Mouse (Mus musculus) heart, adult 2 months (tissue): ENCODE data around the gene Rex1bd. TPM values are rescaled to one million over a fixed set of nuclear protein-coding genes. Genes with fewer than 3 reads are reported as not detected.

ENCODE experiments used
- DNase-seq, 2 experiments: peaks; one replicate each; pipeline ENCODE4 v3.0.0; 2021
- H3K27ac ChIP-seq: fragments of 200-600 bp; 2 replicates; pipeline ENCODE4 v1.8.1; 2022
- H3K27me3 ChIP-seq: fragments of 200-500 bp; 2 replicates; pipeline ENCODE4 v1.6.1; 2012; ENCODE audit warnings: mild to moderate bottlenecking, low read length, inconsistent platforms, mixed read lengths; ENCODE audit not compliant: control insufficient read depth, insufficient read depth
- H3K36me3 ChIP-seq: fragments of 200-500 bp; 2 replicates; pipeline ENCODE4 v1.6.1; 2012; ENCODE audit warnings: low read length, inconsistent platforms; ENCODE audit not compliant: control insufficient read depth, insufficient read depth
- H3K4me1 ChIP-seq: fragments of 200-500 bp; 2 replicates; pipeline ENCODE4 v1.6.1; 2011; ENCODE audit warnings: low read length; ENCODE audit not compliant: control insufficient read depth, insufficient read depth
- H3K4me3 ChIP-seq: fragments of 200-600 bp; 2 replicates; pipeline ENCODE4 v1.8.1; 2022
- H3K79me2 ChIP-seq: fragments of 200-500 bp; replicated peaks from 2 replicates; pipeline ENCODE4 v1.6.1; 2012; ENCODE audit warnings: mild to moderate bottlenecking, inconsistent platforms, low read length, moderate library complexity, mixed read lengths; ENCODE audit not compliant: control insufficient read depth, insufficient read depth
- H3K9ac ChIP-seq: fragments of 200-500 bp; 2 replicates; pipeline ENCODE4 v1.6.1; 2012; ENCODE audit warnings: low read depth, mild to moderate bottlenecking, control low read depth, inconsistent platforms, low read length, mixed read lengths
- CTCF ChIP-seq: fragments of 200-600 bp; IDR thresholded peaks from 2 replicates; pipeline ENCODE4 v1.8.1; 2022; ENCODE audit warnings: antibody characterized with exemption, mild to moderate bottlenecking, moderate library complexity
- EP300 ChIP-seq: fragments of 200-500 bp; IDR thresholded peaks from 2 replicates; pipeline ENCODE4 v1.6.1; 2011; ENCODE audit warnings: low read depth, low read length, control low read depth; ENCODE audit not compliant: insufficient read depth
- POLR2A ChIP-seq: fragments of 200-500 bp; IDR thresholded peaks from 2 replicates; pipeline ENCODE4 v1.6.1; 2011; ENCODE audit warnings: mild to moderate bottlenecking, low read depth, low read length, control low read depth; ENCODE audit not compliant: insufficient read depth
- WGBS: fragments of 180-500 bp; shearing (Covaris S2); methylation state at CpG from one replicate; pipeline ENCODE4 v1.1.7; 2018; 5-methylcytosine and 5-hydroxymethylcytosine counted together
- intact Hi-C: fragments of 180-260 bp; cut with DNase I; formaldehyde crosslinking; loops from one replicate; pipeline ENCODE4 v1.15.1; 2025
- polyA plus RNA-seq: library from polyadenylated mRNA; depleted of rRNA; stranded (reverse); fragments of >200 nt; gene quantifications from 2 replicates; pipeline ENCODE4 v1.2.3, GENCODE M21; 2012
- total RNA-seq, 2 experiments: library from RNA; stranded (reverse); gene quantifications; 2 replicates each; pipeline ENCODE4 v1.2.3; 2021

The Rex1bd gene
- total and polyA plus RNA-seq, 3 experiments = 111 to 145 (median 118) TPM

DNA sequence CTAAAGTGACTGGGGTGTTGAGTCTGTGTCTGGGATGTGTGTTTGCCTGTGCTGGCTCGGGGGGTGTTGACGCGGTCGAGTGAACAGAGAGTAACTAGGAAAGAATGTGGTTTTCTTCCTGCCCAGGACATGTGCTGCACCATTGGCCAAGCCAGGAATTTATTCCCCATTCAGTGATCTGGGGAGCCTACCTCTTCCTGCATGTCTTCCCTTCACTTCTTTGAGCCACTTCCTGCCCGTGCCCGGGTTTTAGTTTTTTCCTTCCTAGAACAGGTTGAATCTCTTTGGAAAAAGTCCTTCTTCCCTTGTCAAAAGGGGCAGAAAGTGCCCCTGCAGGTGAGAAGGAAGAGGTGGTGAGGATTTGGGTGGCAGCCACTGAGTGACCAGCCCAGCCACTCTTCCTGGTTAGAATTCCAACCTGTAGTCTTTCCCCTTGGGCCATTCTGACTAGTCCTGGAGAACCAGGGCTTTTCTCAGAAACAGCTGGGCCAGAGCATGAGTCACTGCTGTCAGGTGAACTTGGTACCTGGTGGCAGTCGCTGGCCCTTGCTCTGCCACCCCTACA is 34.0 kb upstream of the Rex1bd start:
- peaks cover 29% of the 10 kb centered on the region for H3K4me1 ChIP-seq
- 18% methylated on average over 7 of the region's 7 CpGs for WGBS
- H3K79me2 ChIP-seq = peaks cover 3% of the 10 kb centered on the region
- intact Hi-C loops = loop anchor here (10.0 kb wide), 1 partner anchor 54 kb away; the partner anchor contains the start of gene Isyna1
- H3K4me3 ChIP-seq = peak overlapping the region; percentile 85
- no peaks in the 10 kb centered on the region; the same call in 1 of the 2 replicates for H3K36me3 ChIP-seq
- TF ChIP-seq CTCF (no peak), EP300 (no peak), POLR2A (no peak)
- peak overlapping the region; percentile 93 for H3K27ac ChIP-seq
- H3K27me3 ChIP-seq = no peaks in the 10 kb centered on the region
- DNase-seq = no peak
- H3K9ac ChIP-seq = peak overlapping the region; percentile 83

DNA sequence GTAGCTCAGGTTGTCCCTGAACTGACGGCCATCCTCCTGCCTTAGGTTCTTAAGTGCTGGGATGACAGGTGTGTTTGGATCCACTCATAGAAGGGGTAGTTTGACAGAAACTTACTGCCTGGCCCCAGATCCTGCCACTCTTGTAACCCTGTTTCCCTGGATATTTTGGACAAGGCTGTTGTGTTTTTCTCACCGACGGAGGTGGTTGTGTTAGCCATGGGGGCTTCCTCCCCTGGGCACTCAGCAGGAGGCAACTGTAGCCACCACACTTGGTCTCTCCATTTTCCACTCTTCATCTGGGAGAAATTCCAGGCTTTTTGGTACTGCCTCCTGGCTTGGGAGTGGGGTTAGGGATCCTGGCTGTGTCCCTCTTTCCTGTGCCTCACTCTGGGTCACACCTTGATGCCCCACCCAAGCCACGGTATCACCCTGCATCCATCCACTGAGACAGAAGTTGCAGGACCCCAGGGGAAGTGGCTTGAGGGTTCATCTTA is 33.5 kb upstream of the Rex1bd start:
- Histone ChIP-seq H3K79me2 (peaks cover 3% of the 10 kb centered on the region), H3K36me3 (no peaks in the 10 kb centered on the region; the same call in 1 of the 2 replicates), H3K27ac (peak overlapping the region; percentile 93), H3K4me1 (peaks cover 29% of the 10 kb centered on the region), H3K4me3 (peak overlapping the region; percentile 85), H3K27me3 (no peaks in the 10 kb centered on the region), H3K9ac (peak overlapping the region; percentile 83)
- TF ChIP-seq CTCF (no peak), EP300 (no peak), POLR2A (no peak)
- intact Hi-C loops = loop anchor here (10.0 kb wide), 1 partner anchor 55 kb away; the partner anchor contains the start of gene Isyna1
- DNase-seq = peak in 1 of 2 experiments; percentile 42
- under 1% methylated on average over 4 of the region's 4 CpGs for WGBS

GRCm38 (mm10) chr8:70539077-70539813 is 32.7 kb upstream of the Rex1bd start, which contains the start of gene Ell:
Ell (plus strand) TSS chr8:70539457.
- intact Hi-C loops = no loop called here
- DNase-seq = peak; percentile 99
- peaks cover 23% of the 10 kb centered on the region for H3K4me1 ChIP-seq
- peak within 1 kb of the TSS; percentile 85 for H3K4me3 ChIP-seq
- 1% methylated on average over 58 of the region's 58 CpGs for WGBS
- H3K79me2 ChIP-seq = peaks cover 3% of the 10 kb centered on the region
- H3K27ac ChIP-seq = peak within 1 kb of the TSS; percentile 93
- no peaks in the 10 kb centered on the region for H3K27me3 ChIP-seq
- no peaks in the 10 kb centered on the region; the same call in 1 of the 2 replicates for H3K36me3 ChIP-seq
- H3K9ac ChIP-seq = peak within 1 kb of the TSS; percentile 83
- TF ChIP-seq CTCF = no peak
- peak; percentile 75; the same call in 1 of the 2 replicates for TF ChIP-seq EP300
- peak; percentile 84 for TF ChIP-seq POLR2A

- under 1% methylated on average over 32 of the region's 32 CpGs for WGBS
- Histone ChIP-seq H3K4me3 (peak overlapping the region; percentile 85), H3K27ac (peak overlapping the region; percentile 93), H3K27me3 (no peaks in the 10 kb centered on the region), H3K36me3 (no peaks in the 10 kb centered on the region; the same call in 1 of the 2 replicates), H3K9ac (peak overlapping the region; percentile 53), H3K79me2 (peaks cover 3% of the 10 kb centered on the region), H3K4me1 (peaks cover 17% of the 10 kb centered on the region)
- TF ChIP-seq CTCF (no peak), EP300 (no peak), POLR2A (no peak; the same call in 1 of the 2 replicates)
- intact Hi-C loops = no loop called here
- DNase-seq = peak; percentile 98
Measured at GRCm38 (mm10) chr8:70538633-70539076, 32.1 kb upstream of the Rex1bd start.

DNA sequence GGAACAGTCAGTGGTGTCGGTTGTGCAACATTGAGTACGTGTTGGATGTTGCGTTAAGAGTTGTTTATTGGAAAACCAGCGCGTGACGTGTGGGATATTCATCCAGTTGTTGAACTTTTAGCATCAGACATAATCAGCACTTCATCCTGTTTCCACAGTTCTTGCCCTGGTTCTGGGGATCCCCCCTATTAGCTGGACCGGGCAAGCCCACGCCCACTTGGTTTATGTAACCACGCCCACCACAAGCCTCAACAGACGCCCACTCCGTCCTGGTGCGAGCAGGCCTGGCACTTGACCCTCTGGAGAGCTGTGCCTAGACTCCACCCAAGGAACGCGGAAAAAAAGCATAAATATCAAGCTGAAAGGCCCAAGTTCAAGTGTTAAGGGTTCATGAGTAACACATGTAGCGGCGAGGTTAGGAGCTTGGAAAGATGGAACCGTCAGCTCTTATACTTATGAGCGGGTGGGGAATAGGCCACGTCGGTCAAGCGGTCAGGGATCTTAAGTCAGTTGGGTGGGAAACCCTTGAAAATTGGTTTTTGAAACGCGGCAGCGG is 31.6 kb upstream of the Rex1bd start:
- H3K27ac ChIP-seq = peak overlapping the region; percentile 93
- peak; percentile 54 for TF ChIP-seq POLR2A
- TF ChIP-seq CTCF = no peak
- H3K36me3 ChIP-seq = no peaks in the 10 kb centered on the region; the same call in 1 of the 2 replicates
- peak overlapping the region; percentile 85 for H3K4me3 ChIP-seq
- intact Hi-C loops = no loop called here
- H3K79me2 ChIP-seq = peaks cover 3% of the 10 kb centered on the region
- no peaks in the 10 kb centered on the region for H3K27me3 ChIP-seq
- DNase-seq = peak; percentile 71 to 83
- peak overlapping the region; percentile 51 for H3K9ac ChIP-seq
- peaks cover 14% of the 10 kb centered on the region for H3K4me1 ChIP-seq
- 8% methylated on average over 24 of the region's 24 CpGs for WGBS
